Mouse (Mus musculus): ENCODE measurements around the gene Skint5.
"Not testable (repeated sequence)": the region's sequence is repeated elsewhere in the genome, so short reads cannot be mapped to it uniquely, and the experiment has no call there.

Skint5 gene

GRCm38 (mm10) chr4:113999403-113999802 lies at the start of gene Skint5:
Gene Skint5, minus strand, starts transcription at chr4:113999503.
- no peak for DNase-seq (ENCODE audit: low spot score in 2 of 2)

GRCm38 (mm10) chr4:113957343-113957742 lies 42.0 kb downstream of the Skint5 start:
- DNase-seq (ENCODE audit: low spot score in 2 of 2): no peak

GRCm38 (mm10) chr4:113764182-113764581 lies 235.1 kb downstream of the Skint5 start:
- DNase-seq (ENCODE audit: low spot score in 2 of 2): no peak

- DNase-seq (ENCODE audit: low spot score in 2 of 2): no peak
These were observed 235.6 kb downstream of the Skint5 start for GRCm38 (mm10) chr4:113763684-113764083.

GRCm38 (mm10) chr4:113448230-113448629 lies 551.1 kb downstream of the Skint5 start:
- not testable (repeated sequence) for DNase-seq (ENCODE audit: low spot score in 2 of 2)

Measured in spleen, postnatal 4 days (tissue).